Mouse (Mus musculus): ENCODE results near the gene Rpsa. TPM values are rescaled to one million over a fixed set of nuclear protein-coding genes. Genes with fewer than 3 reads are reported as not detected.

The Rpsa gene
- total and polyA plus RNA-seq, 2 experiments from 2014 or later: 876 to 1,524 TPM

- H3K27ac ChIP-seq (ENCODE audit: low read depth, low read length): peak within 1 kb of the TSS; percentile 97
- H3K36me3 ChIP-seq (ENCODE audit: insufficient read depth, low read length): no peaks in the 10 kb centered on the region
- H3K4me1 ChIP-seq (ENCODE audit: insufficient read depth, low read length): peaks cover 4% of the 10 kb centered on the region; the same call in 1 of the 2 replicates
- peak within 1 kb of the TSS; percentile 87 for H3K9ac ChIP-seq (replicated peaks; ENCODE audit: low read length, poor library complexity, severe bottlenecking)
- H3K4me2 ChIP-seq (ENCODE audit: low read depth, low read length, poor library complexity, severe bottlenecking): peak within 1 kb of the TSS; percentile 65
- H3K9me3 ChIP-seq (ENCODE audit: low read length): no peaks in the 10 kb centered on the region
- no peaks in the 10 kb centered on the region for H3K27me3 ChIP-seq (ENCODE audit: insufficient read depth, low read length)
- DNase-seq (ENCODE audit: low spot score) (peak; percentile 95), ATAC-seq (ENCODE audit: low FRiP score) (peak; percentile 99)
- H3K4me3 ChIP-seq (ENCODE audit: low read depth, low read length): peak within 1 kb of the TSS; percentile 83
- under 1% methylated on average over 62 of the region's 62 CpGs for WGBS
- peak; percentile 86 for TF ChIP-seq CTCF (IDR thresholded peaks at IDR 0.05)
Measured at GRCm38 (mm10) chr9:120110211-120111018, 17.1 kb upstream of the Rpsa start, which contains the start of gene Slc25a38. Gene Slc25a38, plus strand, starts transcription at chr9:120110374.

GRCm38 (mm10) chr9:120111156-120111945, 16.1 kb upstream of the Rpsa start:
- TF ChIP-seq CTCF (IDR thresholded peaks at IDR 0.05): no peak
- 79% methylated on average over 15 of the region's 15 CpGs for WGBS

GRCm38 (mm10) chr9:120112472-120112871, 15.0 kb upstream of the Rpsa start:
- Histone ChIP-seq H3K27me3 (ENCODE audit: insufficient read depth, low read length) (no peaks in the 10 kb centered on the region), H3K27ac (ENCODE audit: low read depth, low read length) (no peak overlapping the region), H3K9ac (replicated peaks; ENCODE audit: low read length, poor library complexity, severe bottlenecking) (no peak overlapping the region), H3K36me3 (ENCODE audit: insufficient read depth, low read length) (peaks cover 3% of the 10 kb centered on the region), H3K4me3 (ENCODE audit: low read depth, low read length) (no peak overlapping the region), H3K4me1 (ENCODE audit: insufficient read depth, low read length) (peaks cover 4% of the 10 kb centered on the region; the same call in 1 of the 2 replicates), H3K9me3 (ENCODE audit: low read length) (no peaks in the 10 kb centered on the region), H3K4me2 (ENCODE audit: low read depth, low read length, poor library complexity, severe bottlenecking) (no peak overlapping the region)
- ATAC-seq (ENCODE audit: low FRiP score) (no peak), DNase-seq (ENCODE audit: low spot score) (no peak)
- WGBS: 92% methylated on average over 6 of the region's 6 CpGs
- TF ChIP-seq CTCF (IDR thresholded peaks at IDR 0.05): no peak

More at GRCm38 (mm10) chr9:120111156-120111945, 16.1 kb upstream of the Rpsa start:
- DNase-seq (ENCODE audit: low spot score): no peak
- Histone ChIP-seq H3K27me3 (ENCODE audit: insufficient read depth, low read length) (no peaks in the 10 kb centered on the region), H3K9ac (replicated peaks; ENCODE audit: low read length, poor library complexity, severe bottlenecking) (no peak overlapping the region; the same call in 1 of the 2 replicates), H3K4me3 (ENCODE audit: low read depth, low read length) (peak overlapping the region; percentile 83), H3K27ac (ENCODE audit: low read depth, low read length) (peak overlapping the region; percentile 97), H3K4me1 (ENCODE audit: insufficient read depth, low read length) (peaks cover 4% of the 10 kb centered on the region; the same call in 1 of the 2 replicates), H3K4me2 (ENCODE audit: low read depth, low read length, poor library complexity, severe bottlenecking) (peak overlapping the region; percentile 65), H3K9me3 (ENCODE audit: low read length) (no peaks in the 10 kb centered on the region), H3K36me3 (ENCODE audit: insufficient read depth, low read length) (no peaks in the 10 kb centered on the region)
- ATAC-seq (ENCODE audit: low FRiP score): no peak

GRCm38 (mm10) chr9:120113456-120113855, 14.0 kb upstream of the Rpsa start:
- Histone ChIP-seq H3K9ac (replicated peaks; ENCODE audit: low read length, poor library complexity, severe bottlenecking) (no peak overlapping the region), H3K27ac (ENCODE audit: low read depth, low read length) (no peak overlapping the region), H3K4me3 (ENCODE audit: low read depth, low read length) (no peak overlapping the region), H3K4me1 (ENCODE audit: insufficient read depth, low read length) (peaks cover 4% of the 10 kb centered on the region; the same call in 1 of the 2 replicates), H3K4me2 (ENCODE audit: low read depth, low read length, poor library complexity, severe bottlenecking) (no peak overlapping the region), H3K36me3 (ENCODE audit: insufficient read depth, low read length) (peaks cover 13% of the 10 kb centered on the region), H3K27me3 (ENCODE audit: insufficient read depth, low read length) (no peaks in the 10 kb centered on the region), H3K9me3 (ENCODE audit: low read length) (no peaks in the 10 kb centered on the region)
- no peak for ATAC-seq (ENCODE audit: low FRiP score)
- no peak for TF ChIP-seq CTCF (IDR thresholded peaks at IDR 0.05)
- DNase-seq (ENCODE audit: low spot score): no peak
- WGBS: 96% methylated on average over 7 of the region's 7 CpGs

GRCm38 (mm10) chr9:120114051-120114788, 13.3 kb upstream of the Rpsa start:
- H3K9ac ChIP-seq (replicated peaks; ENCODE audit: low read length, poor library complexity, severe bottlenecking): no peak overlapping the region
- H3K4me2 ChIP-seq (ENCODE audit: low read depth, low read length, poor library complexity, severe bottlenecking): no peak overlapping the region
- no peaks in the 10 kb centered on the region for H3K27me3 ChIP-seq (ENCODE audit: insufficient read depth, low read length)
- no peaks in the 10 kb centered on the region for H3K9me3 ChIP-seq (ENCODE audit: low read length)
- peaks cover 4% of the 10 kb centered on the region; the same call in 1 of the 2 replicates for H3K4me1 ChIP-seq (ENCODE audit: insufficient read depth, low read length)
- H3K4me3 ChIP-seq (ENCODE audit: low read depth, low read length): no peak overlapping the region
- WGBS: 84% methylated on average over 17 of the region's 17 CpGs
- ATAC-seq (ENCODE audit: low FRiP score) (no peak), DNase-seq (ENCODE audit: low spot score) (no peak)
- peaks cover 18% of the 10 kb centered on the region for H3K36me3 ChIP-seq (ENCODE audit: insufficient read depth, low read length)
- no peak overlapping the region for H3K27ac ChIP-seq (ENCODE audit: low read depth, low read length)
- TF ChIP-seq CTCF (IDR thresholded peaks at IDR 0.05): no peak

Data from midbrain, postnatal 0 days (tissue).